Comparison of ENCODE assay signal across 25 mouse cellular contexts in the genomic region with DNA sequence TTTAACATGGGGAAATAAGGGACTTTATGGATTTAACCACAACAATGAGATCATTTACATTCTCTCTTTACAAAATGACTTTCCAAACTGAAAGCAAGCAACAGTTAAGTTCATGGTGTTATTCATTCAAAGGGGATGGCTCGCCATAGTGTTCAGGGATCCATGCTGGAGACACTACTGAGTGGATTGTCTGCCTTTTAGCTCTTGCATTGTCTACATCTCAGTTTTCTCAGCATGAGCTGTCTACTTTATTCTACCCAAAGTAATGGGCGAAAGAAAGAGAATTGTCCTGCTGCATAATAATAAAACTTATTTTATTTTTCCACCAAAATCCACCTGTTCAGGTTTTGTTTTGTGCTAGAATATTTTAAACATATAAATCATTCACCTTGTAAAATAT.
A peak's percentile ranks its signal among the peaks of the same experiment; 100 is the strongest.
DNase-seq lines count a peak whose midpoint lies in the region; ATAC-seq and TF ChIP-seq lines count a peak whose summit lies in the region.
"Had no signal": no experiment of that assay in that cellular context is flagged by ENCODE, and none has a peak within 500 bp of the region (broad histone marks: within the 10 kb centered on the region; RNA-seq: fewer than 3 reads in every experiment).

No protein-coding gene starts in this region.

- intact Hi-C loops in gastrocnemius, adult 2 months (cut with DNase I), result no loop called here

- no peak overlapping the region for H3K4me3 ChIP-seq in midbrain, embryonic 10.5 days
- no peak overlapping the region for H3K4me3 ChIP-seq in midbrain, embryonic 16.5 days (ENCODE audit: low read depth, low read length)
- H3K4me3 ChIP-seq in midbrain, embryonic 14.5 days (replicated peaks; ENCODE audit: low read depth, low read length), result no peak overlapping the region
- no peak overlapping the region for H3K4me3 ChIP-seq in gastrocnemius, adult 2 months
- H3K4me3 ChIP-seq: embryonic facial prominence, embryonic 10.5 days; forebrain, embryonic 15.5 days; heart, embryonic 13.5 days; limb, embryonic 13.5 days; liver, embryonic 12.5 days; megakaryocyte, embryonic 14.5 days had no signal

- 21% methylated on average over 2 of the region's 2 CpGs for WGBS in midbrain, embryonic 10.5 days
- 30% methylated on average over 2 of the region's 2 CpGs for WGBS in midbrain, embryonic 16.5 days
- 6% methylated on average over 2 of the region's 2 CpGs for WGBS in midbrain, embryonic 14.5 days

- DNase-seq in midbrain, embryonic 10.5 days (ENCODE audit: low spot score), result no peak
- peak; percentile 5 for DNase-seq in R1 (ENCODE audit: low read depth, low spot score)
- peak; percentile 37 for DNase-seq in embryo, embryonic 11 days
- peak; percentile 39 for DNase-seq in midbrain, embryonic 14.5 days
- no peak for DNase-seq in gastrocnemius, adult 2 months
- no peak for DNase-seq in thymus, postnatal 10 days (ENCODE audit: low spot score in 2 of 2)
- DNase-seq: adrenal gland, adult 8-10 months; cerebellum, adult 2 months; cerebellum, postnatal 25 days; gastrocnemius, postnatal 10 days; heart, adult 18-20 months; heart, postnatal 14 days; kidney, postnatal 4 days; lung, adult 18-20 months; right cerebral cortex, postnatal 14 days; thymus, postnatal 14 days had no signal

- no peak overlapping the region for H3K9ac ChIP-seq in midbrain, embryonic 16.5 days (ENCODE audit: low read depth, low read length)
- H3K9ac ChIP-seq in midbrain, embryonic 14.5 days (replicated peaks; ENCODE audit: low read length), result no peak overlapping the region
- H3K9ac ChIP-seq: forebrain, embryonic 15.5 days; heart, embryonic 13.5 days; limb, embryonic 13.5 days; liver, embryonic 12.5 days had no signal

- ATAC-seq in midbrain, embryonic 16.5 days, result no peak
- ATAC-seq in midbrain, embryonic 14.5 days (ENCODE audit: low FRiP score, low TSS enrichment), result no peak
- ATAC-seq: activated CD4-positive, CD25-positive, alpha-beta regulatory T cell, adult 4 months; forebrain, embryonic 15.5 days; intestine, postnatal 0 days; liver, embryonic 12.5 days had no signal

- TF ChIP-seq CTCF in gastrocnemius, adult 2 months (IDR thresholded peaks at IDR 0.05), result no peak

- H3K4me2 ChIP-seq in midbrain, embryonic 16.5 days (ENCODE audit: low read length), result no peak overlapping the region
- H3K4me2 ChIP-seq in midbrain, embryonic 14.5 days (ENCODE audit: low read length), result no peak overlapping the region
- H3K4me2 ChIP-seq: forebrain, embryonic 15.5 days; heart, embryonic 13.5 days; limb, embryonic 13.5 days; liver, embryonic 12.5 days had no signal

- H3K27ac ChIP-seq in midbrain, embryonic 10.5 days (replicated peaks), result peak overlapping the region; percentile 79; the same call in 1 of the 2 replicates
- H3K27ac ChIP-seq in midbrain, embryonic 16.5 days (ENCODE audit: low read length), result no peak overlapping the region
- no peak overlapping the region for H3K27ac ChIP-seq in midbrain, embryonic 14.5 days (replicated peaks; ENCODE audit: low read depth, low read length)
- no peak overlapping the region for H3K27ac ChIP-seq in gastrocnemius, adult 2 months
- H3K27ac ChIP-seq: embryonic facial prominence, embryonic 10.5 days; forebrain, embryonic 15.5 days; heart, embryonic 13.5 days; limb, embryonic 13.5 days; liver, embryonic 12.5 days had no signal

- no peaks in the 10 kb centered on the region for H3K9me3 ChIP-seq in midbrain, embryonic 10.5 days (replicated peaks)
- H3K9me3 ChIP-seq in midbrain, embryonic 16.5 days (replicated peaks; ENCODE audit: control insufficient read depth, low read length, poor library complexity, severe bottlenecking), result no peaks in the 10 kb centered on the region
- no peaks in the 10 kb centered on the region for H3K9me3 ChIP-seq in midbrain, embryonic 14.5 days (ENCODE audit: control insufficient read depth, low read length)
- H3K9me3 ChIP-seq: embryonic facial prominence, embryonic 10.5 days; forebrain, embryonic 15.5 days; heart, embryonic 13.5 days; limb, embryonic 13.5 days; liver, embryonic 12.5 days; megakaryocyte, embryonic 14.5 days had no signal

- H3K27me3 ChIP-seq in midbrain, embryonic 10.5 days (ENCODE audit: low read depth, poor library complexity, severe bottlenecking), result no peaks in the 10 kb centered on the region
- no peaks in the 10 kb centered on the region for H3K27me3 ChIP-seq in midbrain, embryonic 16.5 days (ENCODE audit: control insufficient read depth, insufficient read depth, low read depth, low read length)
- H3K27me3 ChIP-seq in midbrain, embryonic 14.5 days (ENCODE audit: control insufficient read depth, insufficient read depth, low read length), result no peaks in the 10 kb centered on the region
- H3K27me3 ChIP-seq: forebrain, embryonic 15.5 days; heart, embryonic 13.5 days; limb, embryonic 13.5 days; liver, embryonic 12.5 days; megakaryocyte, embryonic 14.5 days had no signal

- no peaks in the 10 kb centered on the region for H3K36me3 ChIP-seq in midbrain, embryonic 10.5 days
- H3K36me3 ChIP-seq in midbrain, embryonic 16.5 days (ENCODE audit: control insufficient read depth, insufficient read depth, low read length), result no peaks in the 10 kb centered on the region
- H3K36me3 ChIP-seq in midbrain, embryonic 14.5 days (ENCODE audit: control insufficient read depth, insufficient read depth, low read length), result no peaks in the 10 kb centered on the region
- H3K36me3 ChIP-seq: embryonic facial prominence, embryonic 10.5 days; forebrain, embryonic 15.5 days; heart, embryonic 13.5 days; limb, embryonic 13.5 days; liver, embryonic 12.5 days had no signal

- peaks cover 36% of the 10 kb centered on the region for H3K4me1 ChIP-seq in midbrain, embryonic 10.5 days
- H3K4me1 ChIP-seq in midbrain, embryonic 16.5 days (ENCODE audit: control insufficient read depth, insufficient read depth, low read length), result no peaks in the 10 kb centered on the region
- peaks cover 11% of the 10 kb centered on the region; the same call in 1 of the 2 replicates for H3K4me1 ChIP-seq in midbrain, embryonic 14.5 days (ENCODE audit: control insufficient read depth, insufficient read depth, low read length)
- H3K4me1 ChIP-seq: liver, embryonic 12.5 days had no signal

Comparison
In these comparisons a context has a peak if more than half of its experiments do, and no peak if none do; other contexts are left out.
1. DNase-seq: peak in R1 (single experiment), embryo, embryonic 11 days (single experiment) and midbrain, embryonic 14.5 days (single experiment); none in midbrain, embryonic 10.5 days (single experiment), gastrocnemius, adult 2 months (single experiment) and thymus, postnatal 10 days (0 of 2).